Mouse (Mus musculus): ENCODE measurements around the gene Grin1.

The Grin1 gene

DNA sequence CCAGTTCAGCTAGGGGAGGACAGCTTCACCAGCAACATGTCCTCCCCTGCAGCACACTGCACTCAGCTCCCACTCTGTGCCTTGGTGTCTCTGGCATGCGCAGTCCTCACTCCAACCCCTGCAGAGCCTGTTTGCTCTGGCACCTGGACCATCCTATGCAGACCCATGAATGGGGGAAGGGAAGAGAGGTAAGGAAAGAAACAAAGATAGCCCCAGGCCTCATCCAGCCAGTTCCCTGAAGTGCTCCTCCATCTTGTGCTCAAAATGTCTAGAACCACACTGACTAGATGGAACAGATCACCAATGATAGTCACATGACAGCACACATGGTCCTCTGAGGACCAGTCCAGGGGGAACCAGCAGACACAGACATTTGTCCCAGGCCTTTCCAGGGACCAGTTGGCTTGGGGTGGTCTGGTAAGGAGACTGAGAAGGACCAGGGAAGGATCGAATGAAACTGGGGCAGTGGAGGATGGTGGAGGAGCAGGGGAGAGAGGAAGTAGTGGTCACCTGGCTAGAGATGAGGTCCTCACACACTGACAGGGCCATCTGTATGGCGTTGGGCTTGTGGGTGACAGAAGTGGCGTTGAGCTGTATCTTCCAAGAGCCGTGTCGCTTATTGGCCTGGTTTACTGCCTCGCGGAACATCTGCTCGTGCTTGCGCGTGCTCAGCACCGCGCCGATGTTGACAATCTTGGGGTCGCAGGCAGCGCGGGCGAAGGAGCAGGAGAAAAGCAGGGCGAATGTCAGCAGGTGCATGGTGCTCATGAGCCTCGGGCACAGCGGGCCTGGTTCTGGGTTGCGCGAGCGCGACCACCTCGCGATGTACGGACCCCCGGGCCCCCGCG, 644 bp downstream of the Grin1 start:
- no peak for DNase-seq (ENCODE audit: low spot score)

DNA sequence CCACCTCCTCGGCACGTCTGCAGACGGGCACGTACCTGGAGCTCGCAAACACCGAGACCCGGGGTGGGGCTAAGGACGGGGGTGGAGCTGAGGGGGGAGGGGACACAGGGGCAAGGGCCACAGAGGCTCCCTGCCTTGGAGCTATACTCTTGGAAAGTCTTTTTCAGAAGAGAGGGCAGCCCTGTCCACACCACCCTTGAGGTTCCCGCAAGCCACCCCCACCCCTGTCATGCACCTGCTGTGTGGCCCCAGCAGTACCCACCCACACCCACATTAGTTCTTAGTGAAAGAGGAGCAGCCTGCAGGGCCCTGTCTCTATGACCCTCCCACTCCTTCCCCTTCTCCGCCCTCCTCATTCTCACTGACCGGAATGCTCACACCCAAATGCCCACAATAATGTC, 7.5 kb downstream of the Grin1 start:
- DNase-seq (ENCODE audit: low spot score): no peak

DNA sequence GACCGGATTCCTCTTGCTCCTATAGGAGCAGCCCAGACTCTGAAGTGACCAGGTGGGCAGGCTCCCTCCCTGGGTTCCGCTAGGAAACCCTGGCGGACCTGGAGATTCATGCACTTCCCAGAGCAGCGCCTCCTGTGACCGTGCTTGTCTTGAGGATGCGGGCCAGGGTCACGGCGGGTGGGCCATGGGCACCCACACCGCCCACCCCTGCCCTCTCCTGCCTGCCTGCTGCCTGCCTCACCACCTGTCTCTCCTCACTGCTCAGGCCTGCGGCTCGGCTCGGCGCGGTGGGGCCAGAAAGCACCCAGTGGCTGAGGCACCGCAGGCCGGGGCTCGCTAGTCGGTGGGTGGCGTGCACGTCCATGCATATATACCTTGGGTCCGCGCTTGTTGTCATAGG, 8.0 kb downstream of the Grin1 start:
- DNase-seq (ENCODE audit: low spot score): no peak

DNA sequence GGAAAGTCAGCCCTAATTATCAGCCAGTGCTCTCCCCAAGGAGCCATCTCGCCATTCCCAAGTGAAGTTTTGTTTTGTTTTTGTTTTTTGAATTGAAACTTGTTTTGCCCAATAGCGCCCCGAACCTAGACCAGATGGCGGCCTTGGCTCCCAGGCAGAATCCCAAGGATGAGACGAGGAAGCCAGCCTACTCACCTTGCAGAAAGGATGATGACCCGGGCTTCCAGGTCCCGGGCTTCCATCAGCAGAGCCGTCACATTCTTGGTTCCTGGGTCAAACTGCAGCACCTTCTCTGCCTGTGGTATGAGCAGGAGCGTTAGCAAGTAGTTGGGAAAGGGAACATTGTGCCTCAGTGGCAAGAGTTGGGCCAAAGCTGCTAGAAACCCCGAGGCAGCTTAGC, 8.8 kb downstream of the Grin1 start:
- no peak for DNase-seq (ENCODE audit: low spot score)

DNA sequence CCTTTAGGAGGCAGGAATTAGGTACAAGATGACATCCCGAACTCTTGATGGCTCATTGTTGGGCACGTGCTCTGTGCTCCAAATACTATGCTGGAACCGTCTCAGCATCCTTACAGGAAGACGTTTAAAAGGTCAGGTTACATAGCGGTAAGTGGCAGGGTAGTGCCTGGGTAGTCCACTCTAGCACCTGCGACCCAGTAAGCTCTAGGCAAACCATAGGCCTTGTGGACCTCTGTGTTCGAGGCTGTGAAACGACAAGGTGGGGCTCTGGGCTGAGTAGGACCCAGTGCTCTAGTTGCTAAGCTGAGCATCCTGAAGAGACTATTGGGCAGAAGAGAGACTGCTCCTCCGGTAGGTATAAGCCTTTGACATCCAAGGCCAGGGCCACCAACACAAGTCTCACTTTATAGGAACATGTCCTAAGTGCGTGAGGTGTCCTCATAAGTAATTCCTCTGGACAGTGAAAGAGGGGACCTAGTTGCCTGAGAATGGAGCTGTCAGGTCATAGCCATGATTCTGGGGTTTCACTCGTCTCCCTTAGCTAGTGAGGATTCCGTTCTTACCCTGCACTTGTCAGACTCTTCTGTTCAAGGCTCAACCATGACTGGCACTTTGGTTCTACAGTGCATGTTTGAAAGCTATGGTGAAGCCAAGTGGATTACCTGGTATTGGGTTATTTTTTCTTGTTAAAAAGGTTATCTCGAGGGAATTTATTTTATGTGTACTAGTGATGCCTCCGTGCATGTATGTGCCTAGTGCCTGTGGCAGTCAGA, 13.2 kb downstream of the Grin1 start:
- DNase-seq (ENCODE audit: low spot score): no peak

DNA sequence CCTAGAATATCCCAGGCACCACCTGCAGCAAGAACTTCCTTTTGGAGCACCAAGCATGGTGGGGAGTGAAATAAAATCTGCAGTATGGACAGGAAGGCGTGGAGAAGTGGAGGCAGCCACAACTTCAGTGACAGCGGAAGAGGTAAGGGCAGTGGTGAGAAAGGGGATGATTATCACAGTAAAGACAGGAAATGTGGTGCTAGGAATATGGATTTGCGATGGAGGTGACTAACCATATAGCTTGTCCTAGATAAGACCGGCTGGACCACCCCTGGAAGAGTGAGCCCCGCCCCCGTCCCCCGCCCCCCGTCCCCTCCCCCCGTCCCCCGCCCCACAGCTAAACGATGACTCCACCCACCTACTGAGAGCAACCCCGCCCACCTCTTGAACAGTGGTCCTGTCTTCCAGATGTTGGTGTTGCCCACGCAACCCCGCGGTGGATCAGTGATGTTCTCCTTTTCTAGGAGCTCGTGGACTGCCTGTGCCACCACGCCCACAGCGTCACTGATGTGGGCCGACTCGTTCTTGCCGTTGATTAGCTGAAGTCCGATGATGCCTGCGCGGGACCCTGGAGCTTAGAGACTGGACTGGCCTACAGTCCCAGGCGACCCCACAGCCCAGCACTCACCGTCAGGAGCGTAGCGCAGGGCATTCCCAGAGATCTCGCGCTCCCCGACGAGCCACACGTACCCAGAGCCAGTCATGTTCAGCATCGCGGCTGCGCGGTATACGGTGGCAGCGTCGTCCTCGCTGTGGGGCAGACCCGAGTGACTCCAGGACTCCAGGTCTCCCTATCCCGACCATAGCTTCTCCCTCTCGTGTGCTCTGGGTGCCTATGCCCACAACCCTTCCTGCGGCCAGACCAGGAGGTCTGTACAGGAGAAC, 14.1 kb downstream of the Grin1 start:
- DNase-seq (ENCODE audit: low spot score): no peak

DNA sequence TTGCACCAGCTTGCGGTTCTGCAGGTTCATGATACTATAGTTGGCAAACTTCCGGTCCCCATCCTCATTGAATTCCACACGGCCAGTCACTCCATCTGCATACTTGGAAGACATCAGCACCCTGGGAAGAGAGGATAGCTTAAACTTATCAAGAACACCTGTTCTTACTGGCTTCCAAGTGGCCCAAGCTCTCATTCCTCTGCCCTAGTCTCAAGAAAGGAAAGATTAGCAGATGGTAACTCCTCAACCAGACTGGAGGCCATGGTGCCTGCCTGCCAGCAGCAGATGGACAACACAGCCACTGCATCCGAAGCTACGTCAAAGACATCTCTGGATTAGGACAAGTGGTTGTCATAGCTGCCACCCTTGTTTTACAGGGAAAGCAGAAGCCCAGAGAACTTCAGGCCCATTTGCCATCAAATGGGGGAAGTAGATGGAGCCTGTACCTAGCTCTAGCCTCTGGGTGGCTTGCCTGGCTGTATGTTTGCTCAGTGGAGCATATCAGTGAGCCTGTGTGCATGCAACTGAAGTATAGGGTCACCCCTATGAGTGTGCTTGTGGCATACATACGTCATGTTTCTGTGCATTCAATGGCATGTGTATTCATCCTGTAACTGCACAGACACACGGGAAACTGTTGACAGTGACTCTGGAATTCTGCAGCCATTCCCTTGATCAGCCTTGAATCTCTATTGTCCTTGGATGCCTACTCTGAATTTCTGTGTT, 14.9 kb downstream of the Grin1 start:
- DNase-seq (ENCODE audit: low spot score): no peak

DNA sequence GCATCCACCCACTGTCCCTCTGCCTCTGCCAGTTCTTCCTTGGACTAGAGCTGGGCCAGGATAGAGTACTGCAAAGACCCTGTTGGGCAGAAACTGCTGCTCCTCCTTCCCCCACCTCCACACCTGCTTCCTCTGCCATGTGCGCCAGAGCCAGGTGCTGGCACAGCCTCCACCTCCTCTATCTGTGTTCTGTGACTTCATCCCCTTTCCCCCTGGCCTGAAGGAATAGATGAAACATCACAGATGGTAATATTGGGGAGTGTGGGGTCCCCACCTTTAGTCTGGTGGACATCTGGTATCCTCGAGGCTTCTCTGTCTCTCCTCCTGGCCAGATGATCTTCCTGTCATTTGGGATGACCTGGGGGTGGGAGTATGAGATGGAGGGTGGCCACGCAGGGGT, 15.5 kb downstream of the Grin1 start:
- no peak for DNase-seq (ENCODE audit: low spot score)

DNA sequence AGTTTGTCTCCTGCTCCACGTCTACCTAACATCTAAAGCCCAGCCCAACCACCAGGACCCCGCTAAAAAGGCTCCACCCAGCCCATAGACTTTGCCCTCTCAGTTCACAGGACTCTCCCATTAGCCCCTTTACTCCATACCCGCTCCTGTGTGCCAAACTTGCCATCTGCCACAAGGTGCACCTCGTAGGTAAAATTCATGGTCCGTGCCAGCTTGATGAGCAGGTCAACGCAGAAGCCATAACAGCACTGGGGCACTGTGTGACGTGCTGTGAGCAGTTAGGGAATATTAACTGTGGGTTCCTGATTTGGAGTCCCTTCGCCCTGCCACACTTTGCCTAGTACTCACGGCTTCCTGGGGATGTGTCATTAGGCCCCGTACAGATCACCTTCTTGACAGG, 20.9 kb downstream of the Grin1 start:
- DNase-seq (ENCODE audit: low spot score): no peak

DNA sequence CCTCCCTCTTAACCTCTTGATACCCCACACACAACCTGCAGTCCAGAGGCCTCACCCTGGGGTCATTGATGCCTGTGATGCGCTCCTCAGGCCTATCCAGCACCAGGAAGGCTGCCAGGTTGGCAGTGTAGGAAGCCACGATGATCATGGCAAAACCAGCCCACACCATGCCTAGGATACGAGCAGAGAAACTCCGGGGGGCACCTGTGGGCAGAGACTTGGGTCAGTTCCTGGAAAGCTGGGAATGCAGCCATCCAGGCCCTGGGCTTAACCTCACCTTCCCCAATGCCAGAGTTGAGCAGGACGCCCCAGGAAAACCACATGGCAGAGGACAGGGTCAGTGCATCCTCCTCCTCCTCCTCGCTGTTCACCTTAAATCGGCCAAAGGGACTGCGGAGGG, 21.9 kb downstream of the Grin1 start:
- DNase-seq (ENCODE audit: low spot score): no peak

DNA sequence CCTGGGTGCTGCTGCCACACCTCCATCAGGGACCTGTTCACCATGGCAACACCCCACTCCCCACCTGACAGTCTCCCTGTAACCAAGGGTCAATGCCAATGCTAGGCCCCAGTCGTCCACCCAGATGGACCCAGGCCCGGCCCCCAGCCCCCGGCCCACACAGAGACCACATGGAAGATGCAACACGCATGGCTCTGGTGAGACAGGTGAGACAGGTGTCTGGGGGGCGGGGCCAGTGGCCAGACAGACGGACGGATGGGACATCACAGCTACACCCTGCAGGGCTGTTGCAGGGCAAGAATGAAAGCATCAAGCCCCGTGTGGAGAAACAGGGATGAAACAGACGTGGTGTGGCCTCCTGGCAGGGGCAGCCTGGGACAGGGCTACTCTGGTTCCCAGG, 25.3 kb downstream of the Grin1 start:
- no peak for DNase-seq (ENCODE audit: low spot score)

DNA sequence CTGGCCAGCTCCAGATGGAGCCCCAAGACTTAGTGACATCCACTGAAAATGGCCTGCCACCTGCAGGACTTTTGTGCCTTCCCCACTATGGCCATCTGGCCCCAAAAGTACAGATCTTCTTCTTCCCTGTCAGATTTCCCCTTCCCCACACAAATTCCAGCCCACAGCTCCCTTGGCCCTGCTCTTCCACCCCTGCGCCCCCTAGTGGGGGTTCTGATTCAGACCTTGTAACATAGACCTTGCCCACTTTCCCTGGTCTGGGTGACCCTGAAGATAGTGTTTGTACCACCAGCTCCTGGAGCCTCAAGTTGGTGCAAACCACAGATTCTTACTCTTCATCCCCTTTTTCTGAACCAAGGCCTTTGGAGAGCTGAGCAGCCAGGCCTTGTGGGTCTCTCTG, 26.1 kb downstream of the Grin1 start:
- no peak for DNase-seq (ENCODE audit: low spot score)

DNA sequence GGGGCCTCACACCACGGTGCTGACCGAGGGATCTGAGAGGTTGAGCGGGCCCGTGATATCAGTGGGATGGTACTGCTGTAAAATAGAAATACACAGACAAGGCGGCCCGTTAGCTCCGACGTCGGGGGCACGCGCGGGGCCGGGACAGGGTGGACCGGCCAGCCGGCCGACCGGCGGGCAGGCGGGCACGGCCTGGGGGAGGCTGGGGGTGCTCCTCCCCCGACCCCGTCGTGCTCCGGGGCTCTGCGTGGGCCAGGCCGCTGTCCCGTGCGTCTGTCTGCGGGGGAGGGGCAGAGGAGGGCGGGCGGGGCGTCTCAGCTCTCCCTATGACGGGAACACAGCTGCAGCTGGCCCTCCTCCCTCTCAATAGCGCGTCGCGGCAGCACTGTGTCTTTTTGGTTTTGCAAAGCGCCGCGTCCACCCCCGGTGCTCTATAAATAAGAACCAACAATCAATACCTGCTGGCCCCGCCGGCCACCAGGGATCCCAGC, 26.9 kb downstream of the Grin1 start:
- DNase-seq (ENCODE audit: low spot score): no peak

DNA sequence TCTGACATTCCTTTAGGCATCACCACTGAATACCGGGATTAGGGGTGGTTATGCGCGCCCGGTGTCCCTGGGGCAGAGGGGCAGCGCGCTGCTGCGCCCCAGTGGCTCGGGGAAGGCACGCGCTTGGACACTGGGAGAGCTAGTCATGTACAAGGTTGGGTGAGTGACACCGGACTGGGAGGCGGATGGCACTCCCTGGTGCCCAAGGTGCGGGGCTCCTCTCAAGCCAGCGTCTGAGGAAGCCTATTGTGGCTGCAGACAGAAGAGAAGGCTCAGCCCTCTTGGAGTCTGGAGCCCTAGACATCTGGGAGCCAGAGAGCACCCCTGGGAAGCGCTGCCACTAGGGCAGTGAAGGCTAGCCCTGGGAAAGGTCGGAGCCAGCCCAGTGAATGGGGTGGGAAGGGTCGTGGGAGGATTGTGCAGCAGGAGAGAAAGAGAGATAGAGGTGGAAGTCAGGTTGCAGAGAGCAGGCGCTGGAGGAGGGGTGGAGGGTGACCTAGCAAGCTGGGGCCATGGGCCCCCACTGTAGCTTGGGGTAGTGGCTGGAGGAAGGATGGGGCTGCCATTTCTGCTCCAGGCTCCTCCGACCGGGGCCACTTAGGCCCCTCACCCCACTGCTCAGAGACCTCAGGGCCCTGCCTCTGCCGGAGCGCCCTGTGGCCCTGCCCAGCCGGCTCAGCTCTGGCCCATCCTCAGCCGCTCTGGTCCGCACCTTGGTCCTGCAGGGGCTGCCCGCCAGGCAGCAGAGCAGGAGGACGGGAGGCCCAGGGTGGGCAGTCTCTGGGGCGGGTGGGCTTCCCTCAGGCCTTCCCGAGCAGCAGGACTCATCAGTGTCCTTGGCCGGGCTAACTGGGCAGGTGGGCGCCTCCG, 27.6 kb downstream of the Grin1 start:
- no peak for DNase-seq (ENCODE audit: low spot score)

DNA sequence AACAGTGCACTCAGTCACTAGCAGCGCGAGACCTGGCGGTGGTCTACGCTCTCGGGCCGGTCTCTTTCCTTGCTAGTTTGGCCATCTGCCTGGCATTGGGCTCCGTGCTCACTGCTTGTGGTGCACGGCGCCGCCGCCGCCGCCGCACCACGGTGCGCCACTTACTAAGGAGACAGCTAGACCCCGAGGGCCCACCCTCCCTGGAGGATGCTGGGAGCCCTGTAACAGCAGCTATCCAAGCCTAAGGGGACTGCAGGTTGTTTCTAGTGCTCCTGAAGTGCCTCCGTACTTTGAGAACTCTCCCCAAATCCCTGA, 28.2 kb downstream of the Grin1 start:
- no peak for DNase-seq (ENCODE audit: low spot score)

DNA sequence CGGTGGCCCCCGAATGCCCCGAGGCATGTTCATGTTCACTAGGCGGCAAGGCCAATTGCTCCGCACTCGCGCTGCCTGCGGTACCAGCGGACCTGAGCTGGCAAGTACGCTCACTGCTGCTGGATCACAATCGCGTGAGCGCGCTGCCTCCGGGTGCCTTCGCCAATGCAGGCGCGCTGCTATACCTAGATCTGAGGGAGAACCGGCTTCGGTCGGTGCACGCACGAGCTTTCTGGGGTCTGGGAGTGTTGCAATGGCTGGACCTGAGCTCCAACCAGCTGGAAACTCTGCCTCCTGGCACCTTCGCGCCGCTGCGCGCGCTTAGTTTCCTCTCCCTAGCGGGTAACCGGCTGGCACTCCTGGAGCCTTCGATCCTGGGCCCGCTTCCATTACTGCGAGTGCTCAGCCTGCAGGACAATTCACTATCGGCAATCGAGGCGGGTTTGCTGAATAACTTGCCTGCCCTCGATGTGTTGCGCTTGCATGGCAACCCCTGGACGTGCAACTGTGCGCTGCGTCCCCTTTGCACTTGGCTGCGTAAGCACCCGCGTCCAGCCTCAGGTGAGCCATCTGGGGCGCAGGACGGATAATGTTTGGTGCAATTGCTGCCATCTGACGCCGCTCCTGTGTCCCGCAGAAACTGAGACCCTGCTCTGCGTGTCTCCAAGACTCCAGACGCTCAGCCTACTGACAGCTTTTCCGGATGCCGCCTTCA, 28.7 kb downstream of the Grin1 start:
- no peak for DNase-seq (ENCODE audit: low spot score)

DNA sequence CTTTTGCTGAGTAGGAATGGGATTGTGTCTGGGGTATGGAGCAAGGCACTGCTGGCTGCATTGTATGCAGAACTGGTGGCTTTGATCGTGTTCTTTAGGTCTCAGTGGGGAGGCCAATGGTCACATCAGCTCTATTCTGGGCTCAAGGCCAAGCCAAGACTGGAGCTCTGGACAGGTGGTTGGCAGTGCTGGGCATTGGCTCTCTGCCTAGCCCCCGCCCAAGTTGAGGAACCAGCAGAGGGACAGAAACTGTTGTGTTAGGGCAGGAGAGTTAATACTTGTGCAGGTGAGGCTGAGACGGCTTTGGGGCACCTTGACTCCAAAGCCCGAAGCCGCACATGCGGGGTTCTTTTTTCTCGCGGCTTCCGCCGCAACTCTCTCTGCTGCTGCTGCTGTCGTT, 29.3 kb downstream of the Grin1 start, which contains the start of gene Lrrc26:
TSS of gene Lrrc26 (plus strand) at position 265 of the 400 bp plus-strand sequence.
- no peak for DNase-seq (ENCODE audit: low spot score)

DNA sequence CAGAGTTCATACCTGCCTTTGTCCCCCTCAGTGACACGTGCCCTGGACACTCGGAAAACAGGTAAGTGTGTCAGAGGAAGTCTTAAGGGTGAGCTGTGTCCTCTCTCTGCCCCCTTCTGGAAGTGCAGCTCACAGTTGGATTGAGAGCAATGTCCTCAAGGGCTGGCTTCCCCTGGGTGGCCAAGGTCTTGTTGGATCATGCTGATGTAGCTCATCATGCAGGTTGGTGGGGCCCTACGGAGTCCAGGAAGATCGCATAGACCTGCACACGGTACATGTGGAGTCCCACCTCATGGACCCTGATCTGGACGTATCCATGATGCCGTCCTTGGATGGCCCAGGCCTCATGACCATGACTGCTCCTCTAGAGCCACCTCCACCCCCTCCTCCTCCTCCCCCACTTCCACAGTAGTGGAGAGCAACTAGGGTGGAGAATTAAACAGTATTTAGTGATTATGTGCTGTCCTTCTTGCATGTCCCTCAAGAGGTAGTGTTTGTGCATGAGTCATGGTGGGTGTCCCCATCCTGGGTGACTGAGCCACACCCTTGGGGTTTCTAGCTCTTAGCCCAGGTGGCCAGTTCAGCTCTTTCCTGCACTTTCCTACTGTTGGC, 30.1 kb downstream of the Grin1 start:
- no peak for DNase-seq (ENCODE audit: low spot score)

DNA sequence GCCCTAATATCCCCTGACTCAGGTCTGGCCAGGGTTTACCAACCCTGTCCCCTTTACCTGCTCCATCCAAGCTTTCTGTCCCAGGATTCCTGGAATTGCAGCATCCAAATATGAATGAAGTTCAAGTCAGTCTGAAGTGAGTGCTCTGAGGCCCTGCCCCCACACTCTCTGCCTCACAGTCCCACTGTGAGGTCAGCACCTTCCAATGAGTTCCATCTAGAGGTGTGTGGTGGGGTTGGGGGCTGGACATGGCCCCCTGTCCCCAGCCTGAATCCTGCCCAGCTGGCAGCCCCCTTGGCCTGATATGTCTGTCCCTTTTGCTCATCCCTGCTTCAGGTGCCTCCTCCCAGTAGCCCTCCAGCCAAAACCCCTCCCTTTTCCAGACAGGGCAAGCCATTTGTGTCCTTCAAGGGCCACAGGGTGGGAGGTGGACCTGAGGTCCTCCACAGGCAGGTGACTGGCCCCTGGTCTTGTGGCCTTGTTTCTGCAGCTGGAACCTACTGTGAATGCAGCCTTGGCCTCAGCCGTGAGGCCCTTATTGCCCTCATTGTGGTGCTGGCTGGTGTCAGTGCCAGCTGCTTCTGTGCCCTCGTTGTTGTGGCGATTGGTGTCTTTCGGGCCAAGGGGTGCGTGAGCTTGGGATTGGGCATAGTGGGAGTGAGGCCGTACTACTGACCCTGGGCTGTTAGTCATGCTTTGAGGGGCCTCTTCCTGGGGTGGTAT, 30.9 kb downstream of the Grin1 start, which contains the start of gene Tmem210:
TSS of gene Tmem210 (plus strand) at position 219 of the 723 bp plus-strand sequence.
- no peak for DNase-seq (ENCODE audit: low spot score)
